Mouse (Mus musculus): ENCODE measurements around the gene Eif4enif1. TPM values are rescaled to one million over a fixed set of nuclear protein-coding genes. Genes with fewer than 3 reads are reported as not detected.

Gene Eif4enif1
- polyA plus RNA-seq, 1 experiment from 2014 or later = 28.5 TPM

DNA sequence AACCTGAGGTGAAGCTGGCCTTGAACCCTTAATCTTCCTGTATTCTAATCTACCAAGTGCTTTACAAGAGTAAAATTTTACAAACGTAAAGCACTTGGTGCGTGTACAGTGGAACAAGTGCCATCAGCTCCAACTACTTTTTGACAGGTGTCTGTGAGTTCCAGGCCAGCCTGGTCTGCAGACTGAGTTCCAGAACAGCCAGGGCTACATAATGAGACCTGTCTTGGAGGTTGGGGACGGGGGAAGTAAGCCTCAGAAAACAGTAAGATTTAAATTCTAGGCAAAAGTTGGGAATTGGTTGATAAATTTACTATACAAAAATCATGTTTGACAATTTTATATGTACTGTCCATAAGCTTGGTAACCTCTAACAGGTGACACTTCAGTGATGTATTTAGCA is 3.0 kb downstream of the Eif4enif1 start:
- WGBS (ENCODE audit: missing documents) = 98% methylated on average over 3 of the region's 3 CpGs
- Histone ChIP-seq H3K36me3 (ENCODE audit: inconsistent target) (peaks cover 16% of the 10 kb centered on the region; the same call in 1 of the 2 replicates), H3K4me3 (ENCODE audit: inconsistent target) (no peak overlapping the region), H3K79me2 (ENCODE audit: inconsistent target) (peaks cover 72% of the 10 kb centered on the region), H3K27ac (no peak overlapping the region)

GRCm38 (mm10) chr11:3206783-3207182 is 4.6 kb downstream of the Eif4enif1 start:
- 100% methylated on average over 3 of the region's 3 CpGs for WGBS (ENCODE audit: missing documents)
- Histone ChIP-seq H3K79me2 (ENCODE audit: inconsistent target) (peaks cover 88% of the 10 kb centered on the region), H3K27ac (no peak overlapping the region), H3K36me3 (ENCODE audit: inconsistent target) (peaks cover 16% of the 10 kb centered on the region; the same call in 1 of the 2 replicates), H3K4me3 (ENCODE audit: inconsistent target) (no peak overlapping the region)

DNA sequence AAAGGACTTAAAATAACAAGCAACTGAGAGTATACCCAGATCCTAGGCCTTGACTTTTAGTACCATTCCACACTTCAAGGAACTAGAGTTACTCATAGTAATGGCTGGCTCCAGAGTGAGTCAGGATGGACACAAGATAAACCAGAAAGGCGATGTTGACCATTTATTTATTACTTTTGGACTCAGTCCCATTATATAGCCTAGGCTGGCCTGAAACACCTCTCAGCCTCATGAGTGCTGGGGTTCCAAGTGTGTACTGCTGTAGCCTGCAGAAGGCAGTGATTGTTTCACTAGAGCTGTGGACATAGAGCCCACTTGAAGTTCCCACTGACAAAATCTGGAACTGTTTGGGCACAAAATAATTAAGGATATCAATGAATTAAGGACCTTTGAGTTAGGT is 10.3 kb downstream of the Eif4enif1 start:
- Histone ChIP-seq H3K36me3 (ENCODE audit: inconsistent target) (peaks cover 50% of the 10 kb centered on the region), H3K79me2 (ENCODE audit: inconsistent target) (peaks cover 61% of the 10 kb centered on the region), H3K4me3 (ENCODE audit: inconsistent target) (no peak overlapping the region), H3K27ac (no peak overlapping the region)
- WGBS (ENCODE audit: missing documents) = 100% methylated on average over 1 of the region's 1 CpGs

DNA sequence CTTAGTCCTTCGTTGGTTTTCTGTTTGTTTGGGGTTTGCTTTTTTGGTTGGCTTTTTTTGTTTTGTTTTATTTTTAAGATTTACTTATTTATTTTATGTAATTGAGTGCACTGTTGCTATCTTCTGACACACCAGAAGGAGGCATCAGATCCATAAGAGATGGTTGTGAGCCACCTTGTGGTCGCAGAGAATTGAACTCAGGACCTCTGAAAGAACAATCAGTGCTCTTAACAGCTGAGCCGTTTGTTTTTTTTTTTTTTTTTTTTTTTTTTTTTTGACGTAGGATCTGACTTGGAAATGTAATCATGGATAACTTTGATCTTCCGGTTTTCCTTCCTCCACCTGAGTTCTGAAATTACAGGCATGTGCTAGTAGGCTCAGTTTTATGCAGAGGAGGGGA is 20.9 kb downstream of the Eif4enif1 start:
- H3K36me3 ChIP-seq (ENCODE audit: inconsistent target) = peaks cover 47% of the 10 kb centered on the region
- no peak overlapping the region for H3K4me3 ChIP-seq (ENCODE audit: inconsistent target)
- no peaks in the 10 kb centered on the region for H3K79me2 ChIP-seq (ENCODE audit: inconsistent target)
- no peak overlapping the region for H3K27ac ChIP-seq
- WGBS (ENCODE audit: missing documents) = 85% methylated on average over 4 of the region's 5 CpGs

DNA sequence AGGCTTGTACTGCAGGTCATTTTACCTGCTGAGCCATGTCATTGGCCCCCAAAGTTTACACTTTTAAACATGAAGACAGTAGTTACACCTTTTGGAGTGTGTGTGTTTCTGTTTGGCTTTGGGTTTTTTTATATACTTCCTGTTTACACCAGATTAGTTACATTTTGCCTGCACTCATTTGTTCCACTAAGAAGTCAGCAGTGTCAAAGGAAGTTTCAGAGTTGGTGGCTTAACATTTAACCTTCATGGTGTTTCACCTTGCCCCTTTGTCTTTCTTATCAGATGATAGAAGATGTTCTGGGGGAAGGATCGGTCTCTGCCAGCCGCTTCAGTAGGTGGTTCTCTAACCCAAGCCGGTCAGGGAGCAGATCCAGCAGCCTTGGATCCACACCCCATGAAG is 24.9 kb downstream of the Eif4enif1 start:
- H3K4me3 ChIP-seq (ENCODE audit: inconsistent target) = no peak overlapping the region
- peaks cover 54% of the 10 kb centered on the region for H3K36me3 ChIP-seq (ENCODE audit: inconsistent target)
- WGBS (ENCODE audit: missing documents) = 97% methylated on average over 3 of the region's 3 CpGs
- H3K79me2 ChIP-seq (ENCODE audit: inconsistent target) = no peaks in the 10 kb centered on the region
- no peak overlapping the region for H3K27ac ChIP-seq

GRCm38 (mm10) chr11:3232248-3232647 is 30.1 kb downstream of the Eif4enif1 start:
- Histone ChIP-seq H3K4me3 (ENCODE audit: inconsistent target) (no peak overlapping the region), H3K79me2 (ENCODE audit: inconsistent target) (peaks cover 8% of the 10 kb centered on the region; the same call in 1 of the 2 replicates), H3K27ac (peak overlapping the region; percentile 46), H3K36me3 (ENCODE audit: inconsistent target) (peaks cover 50% of the 10 kb centered on the region)
- WGBS (ENCODE audit: missing documents) = 20% methylated on average over 3 of the region's 3 CpGs

- no peak overlapping the region for H3K4me3 ChIP-seq (ENCODE audit: inconsistent target)
- 100% methylated on average over 2 of the region's 4 CpGs for WGBS (ENCODE audit: missing documents)
- H3K36me3 ChIP-seq (ENCODE audit: inconsistent target) = peaks cover 41% of the 10 kb centered on the region
- H3K79me2 ChIP-seq (ENCODE audit: inconsistent target) = peaks cover 8% of the 10 kb centered on the region; the same call in 1 of the 2 replicates
- no peak overlapping the region for H3K27ac ChIP-seq
Measured at GRCm38 (mm10) chr11:3233704-3234103, 31.5 kb downstream of the Eif4enif1 start.

DNA sequence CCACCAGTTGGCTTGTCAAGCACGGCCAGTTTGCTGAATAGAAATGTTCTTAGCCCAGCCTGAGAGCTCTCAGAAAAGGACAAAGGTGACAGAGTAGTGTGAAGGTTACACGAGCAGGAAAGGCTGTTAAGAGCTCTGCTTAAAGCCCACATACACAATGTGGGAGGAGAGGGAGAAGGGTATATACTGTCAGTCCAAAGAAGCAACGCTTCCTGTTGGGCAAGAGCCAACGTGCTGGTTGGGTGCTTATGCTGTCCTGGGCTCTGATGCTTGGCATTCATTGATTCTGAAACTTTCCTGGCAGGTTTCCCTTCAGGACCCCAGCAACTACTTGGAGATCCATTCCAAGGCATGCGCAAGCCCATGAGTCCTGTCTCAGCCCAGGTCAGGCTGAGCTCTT is 33.1 kb downstream of the Eif4enif1 start:
- no peak overlapping the region for H3K4me3 ChIP-seq (ENCODE audit: inconsistent target)
- WGBS (ENCODE audit: missing documents) = 69% methylated on average over 5 of the region's 5 CpGs
- H3K27ac ChIP-seq = no peak overlapping the region
- H3K36me3 ChIP-seq (ENCODE audit: inconsistent target) = peaks cover 30% of the 10 kb centered on the region
- peaks cover 8% of the 10 kb centered on the region; the same call in 1 of the 2 replicates for H3K79me2 ChIP-seq (ENCODE audit: inconsistent target)

GRCm38 (mm10) chr11:3242395-3242794 is 40.2 kb downstream of the Eif4enif1 start:
- H3K79me2 ChIP-seq (ENCODE audit: inconsistent target) = no peaks in the 10 kb centered on the region
- H3K27ac ChIP-seq = no peak overlapping the region
- 93% methylated on average over 7 of the region's 7 CpGs for WGBS (ENCODE audit: missing documents)
- peaks cover 60% of the 10 kb centered on the region for H3K36me3 ChIP-seq (ENCODE audit: inconsistent target)
- no peak overlapping the region for H3K4me3 ChIP-seq (ENCODE audit: inconsistent target)

- H3K36me3 ChIP-seq (ENCODE audit: inconsistent target) = peaks cover 60% of the 10 kb centered on the region
- no peak overlapping the region for H3K4me3 ChIP-seq (ENCODE audit: inconsistent target)
- WGBS (ENCODE audit: missing documents) = 83% methylated on average over 3 of the region's 4 CpGs
- no peak overlapping the region for H3K27ac ChIP-seq
- no peaks in the 10 kb centered on the region for H3K79me2 ChIP-seq (ENCODE audit: inconsistent target)
Measured at GRCm38 (mm10) chr11:3243771-3244170, 41.6 kb downstream of the Eif4enif1 start.

- H3K79me2 ChIP-seq (ENCODE audit: inconsistent target) = no peaks in the 10 kb centered on the region
- H3K36me3 ChIP-seq (ENCODE audit: inconsistent target) = peaks cover 66% of the 10 kb centered on the region
- no peak overlapping the region for H3K4me3 ChIP-seq (ENCODE audit: inconsistent target)
- H3K27ac ChIP-seq = peak overlapping the region; percentile 65
- WGBS (ENCODE audit: missing documents) = 35% methylated on average over 2 of the region's 2 CpGs
Measured at GRCm38 (mm10) chr11:3247387-3247786, 45.2 kb downstream of the Eif4enif1 start.

DNA sequence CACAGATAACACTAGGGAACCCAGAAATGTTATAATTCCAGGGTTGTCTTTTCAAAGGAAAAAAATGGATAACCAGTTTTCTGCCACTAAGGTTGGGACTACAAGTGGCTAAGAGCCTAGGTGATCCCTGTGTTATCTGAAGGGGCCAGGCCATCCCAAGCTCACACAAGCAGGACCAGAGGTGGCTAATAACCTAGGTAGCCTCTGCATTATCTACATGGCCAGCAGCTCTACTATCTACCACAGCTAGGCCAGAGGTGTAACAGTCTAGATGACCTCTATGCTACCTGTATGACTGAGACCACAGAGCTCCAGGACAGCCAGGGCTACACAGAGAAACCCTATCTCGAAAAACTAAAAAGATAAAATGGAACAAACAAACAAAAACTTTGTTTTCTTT is 57.3 kb downstream of the Eif4enif1 start:
- no peak overlapping the region for H3K27ac ChIP-seq
- H3K79me2 ChIP-seq (ENCODE audit: inconsistent target) = peaks cover 24% of the 10 kb centered on the region
- peaks cover 72% of the 10 kb centered on the region for H3K36me3 ChIP-seq (ENCODE audit: inconsistent target)
- WGBS (ENCODE audit: missing documents) = 100% methylated on average over 1 of the region's 1 CpGs
- no peak overlapping the region for H3K4me3 ChIP-seq (ENCODE audit: inconsistent target)

- WGBS (ENCODE audit: missing documents) = 3% methylated on average over 26 of the region's 26 CpGs
- Histone ChIP-seq H3K27ac (peak overlapping the region; percentile 46), H3K36me3 (ENCODE audit: inconsistent target) (peaks cover 26% of the 10 kb centered on the region)
Measured at GRCm38 (mm10) chr11:3265291-3266078, 63.3 kb downstream of the Eif4enif1 start.

DNA sequence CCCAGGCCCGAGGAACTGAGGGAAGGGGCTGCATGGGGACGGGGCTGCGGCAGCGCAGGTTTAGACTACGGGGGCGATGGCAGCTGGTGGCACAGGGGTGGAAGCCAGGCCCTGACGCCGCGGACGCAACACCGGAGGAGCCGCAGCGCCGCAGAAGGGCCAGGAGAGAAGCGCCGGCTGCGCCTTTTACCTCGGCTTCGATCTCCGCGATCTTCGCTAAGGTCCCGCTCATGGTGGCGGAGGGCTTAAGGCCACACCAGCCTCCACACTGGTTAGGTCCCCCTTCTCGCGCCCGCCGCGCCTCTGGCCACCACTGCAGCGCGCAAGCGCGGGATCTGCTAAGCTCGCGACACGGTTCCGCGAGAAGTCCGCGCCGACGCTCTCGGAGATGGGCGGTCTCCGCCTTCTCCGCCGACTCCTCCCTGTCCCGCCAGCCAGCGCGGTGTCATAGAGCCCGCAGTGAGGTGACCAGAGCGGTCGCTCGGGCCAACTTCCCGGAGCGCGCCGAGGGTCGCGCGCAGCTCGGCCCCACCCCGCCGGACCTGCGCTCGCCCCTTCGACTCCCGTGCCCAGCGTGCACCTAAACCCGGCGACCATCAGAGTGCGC is 64.0 kb downstream of the Eif4enif1 start, which contains the start of gene Drg1:
Drg1 (minus strand) TSS at position 337 of the 607 bp plus-strand sequence.
- H3K27ac ChIP-seq = peak within 1 kb of the TSS; percentile 46
- H3K79me2 ChIP-seq (ENCODE audit: inconsistent target) = peaks cover 40% of the 10 kb centered on the region
- peaks cover 23% of the 10 kb centered on the region for H3K36me3 ChIP-seq (ENCODE audit: inconsistent target)
- WGBS (ENCODE audit: missing documents) = under 1% methylated on average over 72 of the region's 72 CpGs
- H3K4me3 ChIP-seq (ENCODE audit: inconsistent target) = peak within 1 kb of the TSS; percentile 94

More at GRCm38 (mm10) chr11:3265291-3266078, 63.3 kb downstream of the Eif4enif1 start:
- H3K79me2 ChIP-seq (ENCODE audit: inconsistent target) = peaks cover 40% of the 10 kb centered on the region
- H3K4me3 ChIP-seq (ENCODE audit: inconsistent target) = peak overlapping the region; percentile 94

DNA sequence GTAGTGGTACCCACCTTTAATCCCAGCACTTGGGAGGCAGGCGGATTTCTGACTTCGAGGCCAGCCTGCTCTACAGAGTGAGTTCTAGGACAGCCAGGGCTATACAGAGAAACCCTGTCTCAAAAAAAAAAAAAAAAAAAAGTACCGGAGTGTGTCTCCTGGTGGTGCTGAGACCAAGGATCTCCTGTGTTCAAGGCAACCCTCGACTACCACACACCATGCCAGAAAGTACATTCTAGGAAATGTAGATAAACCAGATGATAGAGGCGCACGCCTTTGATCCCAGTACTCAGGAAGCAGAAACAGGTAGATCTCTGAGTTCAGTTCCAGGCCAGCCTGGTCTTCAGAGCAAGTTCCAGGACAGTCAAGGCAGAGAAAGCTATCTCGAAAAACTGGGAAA is 64.9 kb downstream of the Eif4enif1 start:
- H3K27ac ChIP-seq = no peak overlapping the region
- 58% methylated on average over 7 of the region's 7 CpGs for WGBS (ENCODE audit: missing documents)
- peak overlapping the region; percentile 59 for H3K4me3 ChIP-seq (ENCODE audit: inconsistent target)
- peaks cover 14% of the 10 kb centered on the region for H3K36me3 ChIP-seq (ENCODE audit: inconsistent target)
- H3K79me2 ChIP-seq (ENCODE audit: inconsistent target) = peaks cover 40% of the 10 kb centered on the region
